Mouse (Mus musculus) CH12.LX (cell line): ENCODE measurements around the gene Borcs7. TPM values are rescaled to one million over a fixed set of nuclear protein-coding genes. Genes with fewer than 3 reads are reported as not detected.

ENCODE experiments used
- DNase-seq: peaks from one replicate; pipeline ENCODE4 v3.0.0-alpha.2; 2013; ENCODE audit errors: extremely low read depth
- H3K27ac ChIP-seq: 2 replicates; pipeline ENCODE4 v1.5.1; 2012; ENCODE audit warnings: low read depth, mild to moderate bottlenecking, control low read depth, moderate library complexity; ENCODE audit not compliant: insufficient read depth
- H3K27me3 ChIP-seq: replicated peaks from 2 replicates; pipeline ENCODE3; 2012; ENCODE audit warnings: inconsistent platforms
- H3K36me3 ChIP-seq, 2 experiments: replicated peaks in 1 of 2; 2 replicates each; pipeline versions ENCODE3 to v1.6.1; 2012; ENCODE audit warnings: inconsistent platforms in 1 of 2, low read length in 1 of 2, mild to moderate bottlenecking in 1 of 2, mixed read lengths in 1 of 2, moderate library complexity in 1 of 2; ENCODE audit not compliant: control insufficient read depth in 1 of 2, insufficient read depth in 1 of 2
- H3K4me1 ChIP-seq, 2 experiments: 2 replicates each; pipeline ENCODE4 v1.6.1; 2012; ENCODE audit warnings: inconsistent platforms in 1 of 2, moderate library complexity in 1 of 2; ENCODE audit not compliant: insufficient read depth in 2 of 2, control insufficient read depth in 1 of 2
- H3K4me2 ChIP-seq: 2 replicates; pipeline ENCODE4 v1.6.1; 2012; ENCODE audit warnings: low read depth, mild to moderate bottlenecking, control low read depth; ENCODE audit not compliant: poor library complexity, insufficient read depth, severe bottlenecking
- H3K4me3 ChIP-seq, 3 experiments: fragments of 150-350 bp in 1 of 3; sonication (generic) in 1 of 3; replicated peaks in 1 of 3; 2 replicates each; pipeline versions ENCODE3 to v1.5.1; 2011 to 2012; ENCODE audit warnings: low read depth in 2 of 3, low read length in 2 of 3, mild to moderate bottlenecking in 2 of 3, moderate library complexity in 2 of 3, control low read depth in 1 of 3, improper control_type of control experiment in 1 of 3, inconsistent platforms in 1 of 3, mixed read lengths in 1 of 3; ENCODE audit not compliant: poor library complexity in 1 of 3
- H3K79me2 ChIP-seq: replicated peaks from 2 replicates; pipeline ENCODE4 v1.6.1; 2012; ENCODE audit warnings: mild to moderate bottlenecking, moderate library complexity; ENCODE audit not compliant: control insufficient read depth, poor library complexity, insufficient read depth, severe bottlenecking; ENCODE audit errors: extremely low read depth
- H3K9ac ChIP-seq: 2 replicates; pipeline ENCODE4 v1.6.1; 2012; ENCODE audit warnings: low read depth, mild to moderate bottlenecking, control low read depth, moderate library complexity; ENCODE audit not compliant: insufficient read depth
- H3K9me3 ChIP-seq: replicated peaks from 2 replicates; pipeline ENCODE3; 2012; ENCODE audit warnings: low read length, inconsistent platforms, mixed read lengths
- BHLHE40 ChIP-seq: IDR thresholded peaks from 2 replicates; pipeline ENCODE4 v1.6.1; 2011; ENCODE audit warnings: mild to moderate bottlenecking, low read depth, low read length, improper control_type of control experiment
- CHD1 ChIP-seq: IDR thresholded peaks from 2 replicates; pipeline ENCODE4 v1.6.1; 2012; ENCODE audit warnings: low read depth, low read length, improper control_type of control experiment, inconsistent platforms
- CHD2 ChIP-seq: IDR thresholded peaks from 2 replicates; pipeline ENCODE4 v1.6.1; 2011; ENCODE audit warnings: low read length, improper control_type of control experiment
- CTCF ChIP-seq, 2 experiments: IDR thresholded peaks in 1 of 2; conservative IDR thresholded peaks in 1 of 2; 2 replicates each; pipeline ENCODE4 v1.5.1; 2011 to 2012; ENCODE audit warnings: low read depth in 2 of 2, low read length in 2 of 2, improper control_type of control experiment in 1 of 2, inconsistent platforms in 1 of 2, mild to moderate bottlenecking in 1 of 2, moderate library complexity in 1 of 2
- E2F4 ChIP-seq: IDR thresholded peaks from 2 replicates; pipeline ENCODE4 v1.6.1; 2011; ENCODE audit warnings: low read depth, low read length, improper control_type of control experiment; ENCODE audit not compliant: insufficient replicate concordance
- ELF1 ChIP-seq: IDR thresholded peaks from 2 replicates; pipeline ENCODE4 v1.6.1; 2014; ENCODE audit warnings: low read depth, mild to moderate bottlenecking, inconsistent platforms, low read length, improper control_type of control experiment
- EP300 ChIP-seq: IDR thresholded peaks from 2 replicates; pipeline ENCODE4 v1.6.1; 2011; ENCODE audit warnings: low read length, improper control_type of control experiment
- ETS1 ChIP-seq: conservative IDR thresholded peaks from 2 replicates; pipeline ENCODE4 v1.6.1; 2012; ENCODE audit warnings: low read depth, mild to moderate bottlenecking, inconsistent platforms, low read length, improper control_type of control experiment, moderate library complexity
- GABPA ChIP-seq: IDR thresholded peaks from 2 replicates; pipeline ENCODE4 v1.6.1; 2012; ENCODE audit warnings: low read depth, low read length, improper control_type of control experiment, inconsistent platforms; ENCODE audit not compliant: insufficient replicate concordance
- HCFC1 ChIP-seq: IDR thresholded peaks from 2 replicates; pipeline ENCODE4 v1.6.1; 2012; ENCODE audit warnings: low read depth, mild to moderate bottlenecking, inconsistent platforms, low read length, improper control_type of control experiment
- IRF4 ChIP-seq: IDR thresholded peaks from 2 replicates; pipeline ENCODE4 v1.6.1; 2014; ENCODE audit warnings: low read depth, mild to moderate bottlenecking, inconsistent platforms, low read length, improper control_type of control experiment
- JUN ChIP-seq: IDR thresholded peaks from 2 replicates; pipeline ENCODE4 v1.6.1; 2011; ENCODE audit warnings: low read depth, mild to moderate bottlenecking, low read length, improper control_type of control experiment, moderate library complexity; ENCODE audit not compliant: insufficient read depth
- JUND ChIP-seq: conservative IDR thresholded peaks from 2 replicates; pipeline ENCODE4 v1.6.1; 2011; ENCODE audit warnings: low read depth, low read length, improper control_type of control experiment
- KAT2A ChIP-seq: IDR thresholded peaks from 2 replicates; pipeline ENCODE4 v1.6.1; 2012; ENCODE audit warnings: low read length, improper control_type of control experiment, inconsistent platforms; ENCODE audit not compliant: insufficient replicate concordance
- MAFK ChIP-seq: IDR thresholded peaks from 2 replicates; pipeline ENCODE4 v1.6.1; 2011; ENCODE audit warnings: low read length, improper control_type of control experiment; ENCODE audit not compliant: insufficient replicate concordance
- MAX ChIP-seq: IDR thresholded peaks from 2 replicates; pipeline ENCODE4 v1.6.1; 2011; ENCODE audit warnings: low read length, improper control_type of control experiment
- MAZ ChIP-seq: IDR thresholded peaks from 2 replicates; pipeline ENCODE4 v1.6.1; 2012; ENCODE audit warnings: low read depth, mild to moderate bottlenecking, inconsistent platforms, low read length, improper control_type of control experiment, moderate library complexity
- MEF2A ChIP-seq: IDR thresholded peaks from 2 replicates; pipeline ENCODE4 v1.6.1; 2014; ENCODE audit warnings: low read depth, mild to moderate bottlenecking, inconsistent platforms, low read length, improper control_type of control experiment, borderline replicate concordance
- MXI1 ChIP-seq: IDR thresholded peaks from 2 replicates; pipeline ENCODE4 v1.6.1; 2011; ENCODE audit warnings: mild to moderate bottlenecking, low read depth, low read length, improper control_type of control experiment
- MYC ChIP-seq: IDR thresholded peaks from 2 replicates; pipeline ENCODE4 v1.6.1; 2011; ENCODE audit warnings: low read depth, mild to moderate bottlenecking, improper control_type of control experiment, low read length
- NELFE ChIP-seq: IDR thresholded peaks from 2 replicates; pipeline ENCODE4 v1.6.1; 2011; ENCODE audit warnings: low read depth, low read length, improper control_type of control experiment
- NRF1 ChIP-seq: IDR thresholded peaks from 2 replicates; pipeline ENCODE4 v1.6.1; 2014; ENCODE audit warnings: low read depth, mild to moderate bottlenecking, inconsistent platforms, low read length, improper control_type of control experiment, moderate library complexity
- PAX5 ChIP-seq: IDR thresholded peaks from 2 replicates; pipeline ENCODE4 v1.6.1; 2012; ENCODE audit warnings: low read length, inconsistent platforms, mixed read lengths
- POLR2A ChIP-seq: IDR thresholded peaks from 2 replicates; pipeline ENCODE4 v1.6.1; 2011; ENCODE audit warnings: low read depth, mild to moderate bottlenecking, improper control_type of control experiment, low read length
- POLR2AphosphoS2 ChIP-seq: IDR thresholded peaks from 2 replicates; pipeline ENCODE4 v1.6.1; 2011; ENCODE audit warnings: low read depth, low read length, improper control_type of control experiment
- RAD21 ChIP-seq: IDR thresholded peaks from 2 replicates; pipeline ENCODE4 v1.6.1; 2011; ENCODE audit warnings: low read depth, mild to moderate bottlenecking, low read length, improper control_type of control experiment, moderate library complexity
- RCOR1 ChIP-seq: conservative IDR thresholded peaks from 2 replicates; pipeline ENCODE4 v1.6.1; 2012; ENCODE audit warnings: low read depth, mild to moderate bottlenecking, inconsistent platforms, low read length, improper control_type of control experiment
- SIN3A ChIP-seq: IDR thresholded peaks from 2 replicates; pipeline ENCODE4 v1.6.1; 2012; ENCODE audit warnings: low read length, improper control_type of control experiment, inconsistent platforms
- SMC3 ChIP-seq: IDR thresholded peaks from 2 replicates; pipeline ENCODE4 v1.6.1; 2011; ENCODE audit warnings: low read depth, low read length, improper control_type of control experiment
- TBP ChIP-seq: conservative IDR thresholded peaks from 2 replicates; pipeline ENCODE4 v1.6.1; 2011; ENCODE audit warnings: low read depth, low read length, improper control_type of control experiment
- TCF12 ChIP-seq: IDR thresholded peaks from 2 replicates; pipeline ENCODE4 v1.6.1; 2014; ENCODE audit warnings: low read depth, mild to moderate bottlenecking, inconsistent platforms, low read length, improper control_type of control experiment
- UBTF ChIP-seq: IDR thresholded peaks from 2 replicates; pipeline ENCODE4 v1.6.1; 2012; ENCODE audit warnings: low read depth, mild to moderate bottlenecking, inconsistent platforms, low read length, improper control_type of control experiment, moderate library complexity
- USF1 ChIP-seq: IDR thresholded peaks from 2 replicates; pipeline ENCODE4 v1.6.1; 2014; ENCODE audit warnings: low read depth, mild to moderate bottlenecking, inconsistent platforms, low read length, improper control_type of control experiment
- USF2 ChIP-seq: conservative IDR thresholded peaks from 2 replicates; pipeline ENCODE4 v1.6.1; 2011; ENCODE audit warnings: low read depth, low read length, improper control_type of control experiment
- ZC3H11A ChIP-seq: IDR thresholded peaks from 2 replicates; pipeline ENCODE4 v1.6.1; 2012; ENCODE audit warnings: low read depth, mild to moderate bottlenecking, inconsistent platforms, low read length, improper control_type of control experiment
- ZKSCAN1 ChIP-seq: IDR thresholded peaks from 2 replicates; pipeline ENCODE4 v1.6.1; 2012; ENCODE audit warnings: low read depth, inconsistent platforms, low read length, improper control_type of control experiment, borderline replicate concordance
- ZMIZ1 ChIP-seq: IDR thresholded peaks from 2 replicates; pipeline ENCODE4 v1.6.1; 2012; ENCODE audit warnings: low read depth, mild to moderate bottlenecking, inconsistent platforms, low read length, improper control_type of control experiment
- ZNF384 ChIP-seq: IDR thresholded peaks from 2 replicates; pipeline ENCODE4 v1.6.1; 2012; ENCODE audit warnings: low read depth, low read length, improper control_type of control experiment, inconsistent platforms
- dilution Hi-C: fragments of 300-500 bp; cut with MboI; formaldehyde crosslinking; loops from 2 replicates; pipeline ENCODE4 v1.14.3; 2020; ENCODE audit warnings: low sequenced_read_pairs; ENCODE audit not compliant: extremely low pct_unique_long_range_greater_than_20kb, extremely low pct_ligation_motif_present
- in situ Hi-C: fragments of 300-500 bp; cut with MboI; formaldehyde crosslinking; loops from 3 replicates; pipeline ENCODE4 v1.14.3; 2019; ENCODE audit warnings: low sequenced_read_pairs, low pct_ligation_motif_present, low pct_unique_long_range_greater_than_20kb, mixed read lengths
- polyA plus RNA-seq: library from polyadenylated mRNA; unstranded; fragments of >175 nt; gene quantifications from 2 replicates; pipeline ENCODE4 v1.2.1, GENCODE M21; 2012; ENCODE audit warnings: low read depth; ENCODE audit not compliant: insufficient read length
- total RNA-seq, 2 experiments: library from RNA; depleted of rRNA; stranded (reverse); fragments of 300-350 nt in 1 of 2; fragments of >200 nt in 1 of 2; gene quantifications; 2 replicates each; pipeline ENCODE4 v1.2.3; 2012 to 2014

The Borcs7 gene
- total and polyA plus RNA-seq, 3 experiments, result 6.6 to 14.5 (median 7.6) TPM

DNA sequence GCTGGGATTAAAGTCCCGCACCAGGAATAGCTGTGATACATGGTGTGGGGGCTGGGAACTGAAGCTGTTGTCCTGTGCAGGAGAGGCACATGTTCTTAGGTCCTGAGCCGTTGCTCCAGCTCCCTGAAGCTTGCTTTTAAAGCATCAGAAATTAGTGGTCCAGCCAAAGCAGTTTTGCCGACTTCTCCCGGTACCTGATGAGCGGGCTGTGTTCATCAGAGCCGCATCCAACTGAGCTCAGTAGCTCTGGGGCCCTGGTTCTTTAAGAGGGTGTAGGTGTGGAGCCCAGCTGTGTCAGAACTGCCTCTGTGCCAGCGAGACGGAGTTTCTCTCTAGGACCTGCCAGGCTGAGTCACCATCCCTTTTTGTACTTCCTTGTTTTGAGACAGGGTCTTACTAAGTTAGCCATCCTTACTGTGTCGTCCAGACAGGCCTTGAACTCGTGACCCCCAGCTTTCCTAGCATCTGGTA, 9.3 kb downstream of the Borcs7 start:
- peak overlapping the region; percentile 51 for H3K9ac ChIP-seq
- peak overlapping the region; percentile 75 for H3K27ac ChIP-seq
- dilution Hi-C loops, result no loop called here
- H3K4me2 ChIP-seq, result peak overlapping the region; percentile 53
- TF ChIP-seq E2F4 (no peak), TBP (peak; percentile 59; the same call in 1 of the 2 replicates), UBTF (no peak), KAT2A (no peak), CHD2 (peak; percentile 59; the same call in 1 of the 2 replicates), ETS1 (peak; percentile 64), POLR2AphosphoS2 (no peak), IRF4 (peak; percentile 55; the same call in 1 of the 2 replicates), ZC3H11A (no peak), BHLHE40 (no peak; the same call in 1 of the 2 replicates), JUN (peak; percentile 83), MEF2A (peak; percentile 98), ZNF384 (no peak), CTCF (conservative IDR thresholded peaks at IDR 0.05 in 1 of 2, IDR thresholded peaks at IDR 0.05 in 1 of 2; ENCODE audit: low read depth in 2 of 2, low read length in 2 of 2) (no peak), ELF1 (peak; percentile 81), NELFE (peak; percentile 69), JUND (peak; percentile 76), RCOR1 (peak; percentile 76; the same call in 1 of the 2 replicates), RAD21 (no peak; the same call in none of the 2 replicates), MYC (peak; percentile 66; the same call in 1 of the 2 replicates), CHD1 (peak; percentile 89; the same call in 1 of the 2 replicates), MXI1 (peak; percentile 76), USF1 (no peak), MAX (peak; percentile 84), USF2 (no peak), ZMIZ1 (peak; percentile 78), SIN3A (peak; percentile 85), ZKSCAN1 (no peak), MAFK (0 out of 2 replicates have a peak, but pooled peaks have one; percentile 55), EP300 (peak; percentile 64; the same call in 1 of the 2 replicates), PAX5 (no peak), HCFC1 (peak; percentile 49), NRF1 (peak; percentile 35; the same call in 1 of the 2 replicates), POLR2A (peak; percentile 69), MAZ (0 out of 2 replicates have a peak, but pooled peaks have one; percentile 46), SMC3 (no peak), TCF12 (peak; percentile 65), GABPA (no peak)
- H3K4me1 ChIP-seq, result peaks cover 19 to 30% of the 10 kb centered on the region in 2 experiments
- H3K9me3 ChIP-seq, result peaks cover 8% of the 10 kb centered on the region
- H3K27me3 ChIP-seq, result no peaks in the 10 kb centered on the region
- in situ Hi-C loops, result no loop called here
- peaks cover 5 to 49% of the 10 kb centered on the region in 2 experiments for H3K36me3 ChIP-seq
- H3K79me2 ChIP-seq, result no peaks in the 10 kb centered on the region
- peak; percentile 83 for DNase-seq
- H3K4me3 ChIP-seq, result peak overlapping the region; percentile 42 to 56 (median 54)
